Mouse (Mus musculus) Patski (cell line): Measurements from ENCODE around the gene Car11. TPM values are rescaled to one million over a fixed set of nuclear protein-coding genes. Genes with fewer than 3 reads are reported as not detected.

ENCODE experiments used
- ATAC-seq: fragments of 100-300 bp; one replicate; pipeline ENCODE4 v1.8.0; 2021
- CTCF ChIA-PET: fragments of 350-600 bp; sonication (Branson Sonifier 250); formaldehyde crosslinking; loops from one replicate; lab custom pipeline; 2022; ENCODE audit warnings: inconsistent platforms; lab: Charles Lee
- POLR2A ChIA-PET: fragments of 350-600 bp; sonication (Branson Sonifier 250); formaldehyde crosslinking; loops from one replicate; lab custom pipeline; 2022; ENCODE audit warnings: antibody characterized with exemption, inconsistent platforms; lab: Charles Lee
- DNase-seq: peaks from one replicate; pipeline ENCODE4 v3.0.0-alpha.2; 2011; ENCODE audit warnings: low read depth, low spot score
- H3K27me3 ChIP-seq: fragments of 371-371 bp; one replicate; pipeline ENCODE4 v1.5.1; 2021
- CTCF ChIP-seq: fragments of 100-300 bp; IDR thresholded peaks from one replicate; pipeline ENCODE4 v1.5.1; 2021
- in situ Hi-C: fragments of 300-500 bp; cut with MboI; formaldehyde crosslinking; loops from 3 replicates; pipeline ENCODE4 v1.11.1; 2018; ENCODE audit warnings: low pct_unique_long_range_greater_than_20kb, mixed read lengths
- polyA plus RNA-seq: library from polyadenylated mRNA; unstranded; gene quantifications from one replicate; pipeline ENCODE4 v1.2.3, GENCODE M21; 2021

Car11 gene
- polyA plus RNA-seq, 1 experiment from 2014 or later, result 43.7 TPM

DNA sequence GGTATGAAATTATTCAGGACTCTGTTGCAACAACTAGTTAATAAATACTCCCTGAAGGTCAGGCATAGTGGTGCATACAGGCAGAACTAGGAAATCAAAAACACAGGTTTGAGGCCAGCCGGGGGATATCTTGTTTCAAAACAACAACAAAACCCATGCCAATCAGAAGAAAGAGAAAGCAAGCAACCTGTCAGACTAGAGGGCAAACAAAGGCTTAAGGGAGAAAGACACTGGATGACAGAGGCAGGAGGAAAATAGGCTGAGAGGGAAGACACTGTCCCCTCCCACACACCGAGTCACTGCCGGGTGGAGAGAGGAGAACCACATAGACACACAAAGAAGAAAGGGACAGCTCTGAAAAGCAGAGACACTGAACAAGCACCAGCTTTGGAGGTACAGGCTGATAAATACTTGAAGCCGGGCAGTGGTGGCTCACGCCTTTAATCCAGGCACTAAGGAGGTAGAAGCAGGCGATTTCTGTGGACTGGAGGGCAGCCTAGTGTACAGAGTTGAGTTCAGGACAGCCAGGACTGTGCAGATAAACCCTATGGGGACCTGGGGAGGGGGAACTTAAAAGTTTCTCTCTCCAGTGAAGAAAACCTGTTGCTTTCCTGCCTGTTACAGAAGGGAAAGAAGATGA, 14.4 kb downstream of the Car11 start:
- in situ Hi-C loops, result loop anchor here (25.0 kb wide), 1 partner anchor 852 kb away; the partner anchor contains the start of genes Pnkp and Ptov1
- DNase-seq, result no peak
- no peaks in the 10 kb centered on the region for H3K27me3 ChIP-seq
- no peak for ATAC-seq
- ChIA-PET POLR2A (no interaction called here), CTCF (no interaction called here)
- no peak for TF ChIP-seq CTCF

DNA sequence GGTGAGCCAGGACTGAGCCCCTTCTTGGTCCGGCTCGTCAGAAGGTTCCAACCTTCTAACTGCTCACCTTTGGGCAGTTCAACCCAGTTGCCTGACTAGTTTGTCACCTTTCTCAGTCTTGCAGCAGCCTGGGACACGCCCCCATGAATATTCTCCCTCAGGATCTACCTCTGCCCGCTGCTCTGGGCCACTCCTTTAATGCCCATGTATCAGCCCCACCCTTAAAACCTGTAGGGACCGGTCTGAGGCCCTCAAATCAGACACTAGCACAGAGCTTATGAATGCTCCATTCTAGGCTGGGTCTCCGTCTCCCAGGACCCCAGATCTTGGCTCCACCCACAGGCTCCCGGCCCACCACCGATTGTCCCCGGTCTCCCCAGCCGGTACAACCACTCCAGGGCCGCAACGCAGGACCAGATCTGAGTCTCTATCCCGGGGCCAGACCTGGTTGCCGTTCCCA, 15.0 kb downstream of the Car11 start:
- TF ChIP-seq CTCF, result no peak
- in situ Hi-C loops, result loop anchor here (25.0 kb wide), 1 partner anchor 852 kb away; the partner anchor contains the start of genes Pnkp and Ptov1
- ATAC-seq, result peak; percentile 7
- no peak for DNase-seq
- no peaks in the 10 kb centered on the region for H3K27me3 ChIP-seq
- ChIA-PET CTCF (no interaction called here), POLR2A (no interaction called here)

DNA sequence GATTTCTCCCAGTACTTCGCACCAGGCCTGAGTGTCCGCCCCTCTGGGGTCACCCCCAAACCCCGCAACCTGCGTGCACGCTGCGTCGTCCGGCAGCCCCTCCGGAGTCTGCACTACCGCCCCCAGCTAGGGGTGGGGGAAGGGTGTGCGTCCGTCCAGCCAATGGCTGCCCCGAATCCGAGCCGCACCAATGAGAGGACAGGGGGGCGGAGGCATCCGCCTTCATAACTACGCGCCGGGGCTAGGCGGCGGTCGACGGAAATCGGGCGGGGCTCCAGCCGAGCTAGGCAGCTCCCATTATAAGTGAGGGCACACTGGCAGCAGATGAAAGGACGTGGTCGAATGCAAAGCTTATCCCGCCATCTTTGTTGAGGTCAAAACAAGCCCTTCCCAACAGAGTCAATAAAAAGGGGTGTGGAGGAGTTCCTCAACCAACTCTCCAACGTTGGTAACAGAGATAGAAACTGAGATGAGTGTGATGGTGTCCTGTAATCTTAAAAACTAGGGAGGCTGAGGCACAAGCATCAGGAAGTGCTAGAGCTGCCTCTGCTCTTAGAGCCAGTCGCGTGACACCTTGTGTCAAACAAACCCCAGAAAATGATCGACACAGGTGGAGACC, 15.6 kb downstream of the Car11 start, which contains the start of gene Rpl18:
Rpl18 (plus strand) TSS at position 368 of the 619 bp plus-strand sequence.
- DNase-seq (no peak), ATAC-seq (peak; percentile 82)
- ChIA-PET POLR2A (no interaction called here), CTCF (no interaction called here)
- no peaks in the 10 kb centered on the region for H3K27me3 ChIP-seq
- no peak for TF ChIP-seq CTCF
- in situ Hi-C loops, result loop anchor here (25.0 kb wide), 1 partner anchor 853 kb away; the partner anchor contains the start of genes Pnkp and Ptov1

DNA sequence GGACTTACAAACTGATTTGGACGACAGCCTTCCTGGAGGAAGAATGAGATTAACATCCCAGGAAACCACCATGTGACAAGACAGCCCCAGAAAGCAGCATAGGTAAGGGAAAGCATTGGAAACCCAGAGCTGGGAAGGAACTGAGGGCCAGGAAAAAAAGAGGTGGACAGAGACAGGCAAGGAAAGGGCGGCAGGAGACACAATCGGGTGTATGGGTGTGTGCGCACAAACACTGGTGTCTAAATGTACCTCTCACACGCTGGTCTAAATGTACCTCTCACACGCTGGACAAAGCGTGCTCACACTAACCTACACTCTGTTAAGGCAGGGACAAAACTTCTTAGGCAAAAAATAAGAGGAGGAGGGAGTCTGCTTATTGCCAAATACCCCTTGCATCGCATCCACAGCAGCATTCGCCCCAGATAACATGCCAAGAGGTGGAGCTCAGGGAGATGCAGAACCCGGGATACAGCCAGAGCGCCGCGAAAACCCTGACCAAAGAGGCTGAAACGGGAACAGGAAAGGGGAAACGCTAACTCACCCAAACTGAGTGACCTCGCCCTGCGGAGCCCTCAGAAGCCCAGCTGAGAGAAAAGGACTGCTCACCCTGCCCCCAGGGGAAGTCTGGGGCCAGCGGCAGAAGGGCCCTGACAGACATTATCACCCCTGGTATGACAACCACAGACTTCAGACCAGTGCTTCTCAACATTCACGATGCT, 16.3 kb downstream of the Car11 start:
- TF ChIP-seq CTCF, result no peak
- ChIA-PET CTCF (no interaction called here), POLR2A (interaction anchor here (4.4 kb wide), 1 partner anchor 8 kb away, joined by 28 read pairs; no protein-coding TSS in a partner anchor)
- in situ Hi-C loops, result loop anchor here (25.0 kb wide), 1 partner anchor 854 kb away; the partner anchor contains the start of genes Pnkp and Ptov1
- DNase-seq (no peak), ATAC-seq (no peak)
- H3K27me3 ChIP-seq, result no peaks in the 10 kb centered on the region

DNA sequence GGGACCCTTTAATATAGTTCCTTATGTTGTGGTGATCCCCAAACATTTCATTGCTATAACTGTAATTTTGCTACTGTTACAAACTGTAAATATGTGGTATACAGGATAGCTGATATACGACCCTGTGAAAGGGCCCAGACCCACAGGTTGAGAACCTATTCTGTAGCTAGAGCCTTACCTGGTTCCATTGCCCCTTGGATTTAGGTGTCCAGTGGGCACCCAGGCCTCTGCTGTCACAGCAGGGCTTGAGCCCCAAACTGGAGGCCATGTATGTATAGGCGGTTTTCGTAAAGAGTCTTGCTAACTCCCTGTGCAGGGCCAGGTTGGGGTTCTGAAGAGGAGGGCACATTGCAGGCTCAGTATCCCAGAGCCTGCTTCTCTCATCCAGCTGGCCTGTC, 16.8 kb downstream of the Car11 start:
- DNase-seq (no peak), ATAC-seq (no peak)
- POLR2A ChIA-PET, result interaction anchor here (1.9 to 4.4 kb wide), 2 partner anchors 8 to 10 kb away, joined by 7 to 28 read pairs; no protein-coding TSS in a partner anchor
- no peak for TF ChIP-seq CTCF
- CTCF ChIA-PET, result interaction anchor here (1.1 to 2.1 kb wide), 3 partner anchors 8 to 66 kb away, joined by 3 to 6 read pairs (median 3); partner anchors contain the start of gene Dbp
- H3K27me3 ChIP-seq, result no peaks in the 10 kb centered on the region
- in situ Hi-C loops, result loop anchor here (25.0 kb wide), 1 partner anchor 854 kb away; the partner anchor contains the start of genes Pnkp and Ptov1

DNA sequence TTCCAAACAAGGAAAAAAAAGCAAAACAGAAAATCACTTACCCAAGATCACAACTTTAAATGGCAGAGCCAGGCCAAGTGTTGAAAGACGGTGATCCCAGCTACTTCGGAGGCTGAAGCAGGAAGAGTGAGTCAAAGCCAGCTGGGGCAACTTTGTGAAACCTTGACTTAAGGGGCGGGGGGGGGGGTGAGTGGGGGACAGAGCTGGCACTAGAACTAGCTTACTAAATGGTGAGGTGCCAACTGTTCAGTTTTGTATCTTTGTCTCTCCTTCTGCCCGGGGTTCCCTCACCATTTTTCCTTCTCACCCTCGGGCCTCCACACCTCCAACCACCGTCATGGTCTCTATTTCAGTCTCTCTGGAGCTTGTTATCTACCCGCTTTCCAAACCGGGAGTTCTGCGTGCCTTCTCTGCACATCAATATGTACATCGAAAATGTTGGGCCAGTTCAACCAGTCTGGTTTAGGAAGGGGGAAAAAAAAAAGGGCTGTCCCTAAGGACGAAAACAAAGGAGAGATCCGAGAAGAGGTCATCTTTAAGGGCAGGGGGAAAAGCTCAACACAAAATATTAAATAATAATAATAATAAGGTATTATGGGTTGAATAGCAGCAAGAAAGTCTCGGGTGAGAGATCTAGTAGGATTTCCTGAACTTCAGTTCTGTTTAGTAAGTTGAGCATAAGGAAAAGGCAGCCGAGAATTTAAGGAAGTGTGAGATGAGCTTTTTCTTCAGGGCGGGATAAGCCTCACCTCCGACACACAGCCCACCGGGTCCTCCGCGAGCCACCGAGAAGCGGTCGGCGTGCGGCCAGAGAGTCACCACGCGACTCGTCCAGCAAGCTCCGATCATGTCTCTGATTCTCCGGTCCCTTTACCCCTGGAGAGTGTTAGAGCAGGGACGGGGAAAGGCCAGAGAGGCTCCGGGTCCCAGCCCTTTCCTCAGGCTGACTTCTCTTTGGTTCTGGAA, 17.6 kb downstream of the Car11 start:
- in situ Hi-C loops, result loop anchor here (25.0 kb wide), 1 partner anchor 855 kb away; the partner anchor contains the start of genes Pnkp and Ptov1
- no peaks in the 10 kb centered on the region for H3K27me3 ChIP-seq
- ChIA-PET CTCF (interaction anchor here (1.0 to 2.1 kb wide), 7 partner anchors 9 to 216 kb away, joined by 3 to 8 read pairs (median 4); partner anchors contain the start of gene Dbp), POLR2A (interaction anchor here (0.6 to 4.4 kb wide), 5 partner anchors 9 to 180 kb away, joined by 3 to 28 read pairs (median 3); partner anchors contain the start of genes Syngr4 and Tmem143)
- TF ChIP-seq CTCF, result no peak
- no peak for DNase-seq
- ATAC-seq, result no peak

DNA sequence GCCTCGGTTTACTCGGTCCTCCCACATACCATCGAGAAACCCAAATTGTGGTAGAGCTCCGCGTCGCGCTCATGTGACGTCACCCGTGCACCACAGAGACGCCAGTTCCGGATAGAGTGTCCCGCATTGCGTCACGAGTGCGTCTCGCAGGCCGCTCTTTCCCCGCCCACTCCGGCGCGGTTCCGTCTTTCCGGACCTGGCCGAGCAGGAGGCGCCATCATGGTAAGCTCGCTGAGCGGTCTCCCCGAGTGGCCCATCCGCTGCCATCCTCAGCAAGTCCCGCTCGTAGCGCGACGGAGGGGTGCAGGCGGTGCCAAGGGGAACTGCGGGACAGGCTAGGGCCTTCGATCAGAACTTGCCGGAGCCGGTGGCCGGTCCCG, 18.3 kb downstream of the Car11 start, which contains the start of gene Sphk2:
Sphk2 (minus strand) TSS at position 85 of the 380 bp plus-strand sequence.
- CTCF ChIA-PET, result interaction anchor here (1.0 to 2.1 kb wide), 6 partner anchors 13 to 216 kb away, joined by 3 to 8 read pairs (median 4); partner anchors contain the start of gene Dbp
- DNase-seq (no peak), ATAC-seq (peak; percentile 34)
- in situ Hi-C loops, result loop anchor here (25.0 kb wide), 1 partner anchor 856 kb away; the partner anchor contains the start of genes Pnkp and Ptov1
- POLR2A ChIA-PET, result interaction anchor here (1.1 to 4.4 kb wide), 6 partner anchors 9 to 179 kb away, joined by 3 to 28 read pairs (median 3); partner anchors contain the start of genes Sec1, Syngr4 and Tmem143
- TF ChIP-seq CTCF, result no peak
- H3K27me3 ChIP-seq, result no peaks in the 10 kb centered on the region

DNA sequence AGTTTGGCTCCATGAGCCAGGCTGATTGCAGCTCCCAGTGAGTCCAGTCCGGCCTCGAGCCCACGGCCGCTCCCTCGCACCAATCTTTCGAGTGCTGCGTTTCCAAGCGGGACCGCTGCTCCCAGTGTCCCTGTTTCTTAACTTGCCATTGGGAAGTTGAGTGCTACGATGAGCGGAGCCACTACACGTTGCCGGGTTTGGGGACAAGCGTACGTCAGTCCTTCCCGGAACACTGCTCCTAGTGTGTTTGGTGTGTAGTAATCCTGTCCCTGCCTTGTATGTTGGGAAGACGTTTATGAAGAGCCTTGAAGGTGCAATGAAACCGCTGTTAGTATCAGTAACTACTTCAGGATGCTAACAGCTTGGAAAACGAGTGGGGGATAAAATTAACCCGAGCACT, 18.7 kb downstream of the Car11 start:
- in situ Hi-C loops, result loop anchor here (25.0 kb wide), 1 partner anchor 856 kb away; the partner anchor contains the start of genes Pnkp and Ptov1
- DNase-seq (no peak), ATAC-seq (no peak)
- TF ChIP-seq CTCF, result no peak
- POLR2A ChIA-PET, result interaction anchor here (1.1 to 4.4 kb wide), 6 partner anchors 9 to 179 kb away, joined by 3 to 28 read pairs (median 3); partner anchors contain the start of genes Sec1, Syngr4 and Tmem143
- CTCF ChIA-PET, result interaction anchor here (1.0 to 2.1 kb wide), 6 partner anchors 10 to 215 kb away, joined by 3 to 8 read pairs (median 4); partner anchors contain the start of gene Dbp
- no peaks in the 10 kb centered on the region for H3K27me3 ChIP-seq
